Mouse (Mus musculus) inflammation-experienced regulatory T-cells, adult 6 months (primary cell): ENCODE measurements at regions not wholly inside any gene's neighbourhood (a gene's known extent, or its start where the extent isn't known, plus 50 kb on each side); places are given as distances from the start of the nearest gene placed in this dataset.

Experiments
- ATAC-seq: one replicate; pipeline ENCODE4 v1.8.0; 2017

GRCm38 (mm10) chr8:10931266-10931665, 77.0 kb downstream of the Irs2 start:
- no peak for ATAC-seq

GRCm38 (mm10) chr8:10928836-10929235, 79.4 kb downstream of the Irs2 start:
- no peak for ATAC-seq

- ATAC-seq = no peak
Measured at GRCm38 (mm10) chr8:10928342-10928794, 79.9 kb downstream of the Irs2 start.

GRCm38 (mm10) chr8:10927187-10927586, 81.1 kb downstream of the Irs2 start:
- no peak for ATAC-seq

GRCm38 (mm10) chr8:10926518-10926915, 81.7 kb downstream of the Irs2 start:
- no peak for ATAC-seq

- no peak for ATAC-seq
Measured at GRCm38 (mm10) chr8:10925582-10926517, 82.4 kb downstream of the Irs2 start.

GRCm38 (mm10) chr8:10924526-10925199, 83.6 kb downstream of the Irs2 start:
- ATAC-seq = peak; percentile 54

- no peak for ATAC-seq
Measured at GRCm38 (mm10) chr8:10924001-10924490, 84.2 kb downstream of the Irs2 start.

- no peak for ATAC-seq
Measured at GRCm38 (mm10) chr8:10923071-10924000, 84.9 kb downstream of the Irs2 start.

- ATAC-seq = no peak
Measured at GRCm38 (mm10) chr8:10922209-10923030, 85.8 kb downstream of the Irs2 start.

- ATAC-seq = no peak
Measured at GRCm38 (mm10) chr8:10921439-10922191, 86.6 kb downstream of the Irs2 start.

- ATAC-seq = no peak
Measured at GRCm38 (mm10) chr8:10919620-10920019, 88.6 kb downstream of the Irs2 start.

- no peak for ATAC-seq
Measured at GRCm38 (mm10) chr8:10918403-10919035, 89.7 kb downstream of the Irs2 start.

- no peak for ATAC-seq
Measured at GRCm38 (mm10) chr8:10914616-10915015, 93.6 kb downstream of the Irs2 start.

- ATAC-seq = no peak
Measured at GRCm38 (mm10) chr8:10912436-10912835, 95.8 kb downstream of the Irs2 start.

- ATAC-seq = no peak
Measured at GRCm38 (mm10) chr8:10911371-10911770, 96.9 kb downstream of the Irs2 start.

GRCm38 (mm10) chr8:10910954-10911353, 97.3 kb downstream of the Irs2 start:
- ATAC-seq = no peak

- ATAC-seq = no peak
Measured at GRCm38 (mm10) chr8:10910244-10910872, 97.9 kb downstream of the Irs2 start.

- ATAC-seq = no peak
Measured at GRCm38 (mm10) chr8:10909155-10909554, 99.1 kb downstream of the Irs2 start.

- no peak for ATAC-seq
Measured at GRCm38 (mm10) chr8:10906353-10906752, 101.9 kb downstream of the Irs2 start.
